Mouse (Mus musculus) Muller cell, postnatal 12 days (primary cell): Measurements from ENCODE around the gene Zfp951.
"Not testable (repeated sequence)": the region's sequence is repeated elsewhere in the genome, so short reads cannot be mapped to it uniquely, and the experiment has no call there.

Source experiments
- DNase-seq: peaks from one replicate; pipeline ENCODE4 v3.0.0-alpha.2; 2015; ENCODE audit errors: inconsistent ontology term

Gene Zfp951

GRCm38 (mm10) chr5:104859962-104860525, at the start of gene Zfp951:
Gene Zfp951, minus strand, starts transcription at chr5:104860070.
- DNase-seq, result peak; percentile 64

- DNase-seq, result not testable (repeated sequence)
These were observed 46.7 kb upstream of the Zfp951 start for GRCm38 (mm10) chr5:104906556-104906955.

GRCm38 (mm10) chr5:104859045-104859961, 567 bp downstream of the Zfp951 start:
- DNase-seq, result not testable (repeated sequence)

- DNase-seq, result not testable (repeated sequence)
These were observed 5.3 kb downstream of the Zfp951 start for GRCm38 (mm10) chr5:104854546-104854945.

GRCm38 (mm10) chr5:104833330-104833729, 26.5 kb downstream of the Zfp951 start:
- DNase-seq, result no peak

- DNase-seq, result no peak
These were observed 30.3 kb downstream of the Zfp951 start for GRCm38 (mm10) chr5:104829611-104830010.

- not testable (repeated sequence) for DNase-seq
These were observed 89.7 kb downstream of the Zfp951 start for GRCm38 (mm10) chr5:104770138-104770537.
